Mouse (Mus musculus) gastrocnemius, adult 8-10 months (tissue): Measurements from ENCODE around the gene Vgll4. TPM values are rescaled to one million over a fixed set of nuclear protein-coding genes. Genes with fewer than 3 reads are reported as not detected.
"Not testable (repeated sequence)": the region's sequence is repeated elsewhere in the genome, so short reads cannot be mapped to it uniquely, and the experiment has no call there.

Source experiments
- DNase-seq, 2 experiments: peaks; one replicate each; pipeline ENCODE4 v3.0.0; 2022; ENCODE audit warnings: low spot score in 2 of 2
- total RNA-seq, 4 experiments: library from RNA; stranded (reverse); gene quantifications; 2 replicates each; pipeline ENCODE4 v1.2.4; 2022

Vgll4 gene
- total RNA-seq, 4 experiments from 2014 or later: 17.5 to 30.1 (median 21.6) TPM

GRCm38 (mm10) chr6:114895191-114895590 is 74.6 kb downstream of the Vgll4 start:
- no peak for DNase-seq

DNA sequence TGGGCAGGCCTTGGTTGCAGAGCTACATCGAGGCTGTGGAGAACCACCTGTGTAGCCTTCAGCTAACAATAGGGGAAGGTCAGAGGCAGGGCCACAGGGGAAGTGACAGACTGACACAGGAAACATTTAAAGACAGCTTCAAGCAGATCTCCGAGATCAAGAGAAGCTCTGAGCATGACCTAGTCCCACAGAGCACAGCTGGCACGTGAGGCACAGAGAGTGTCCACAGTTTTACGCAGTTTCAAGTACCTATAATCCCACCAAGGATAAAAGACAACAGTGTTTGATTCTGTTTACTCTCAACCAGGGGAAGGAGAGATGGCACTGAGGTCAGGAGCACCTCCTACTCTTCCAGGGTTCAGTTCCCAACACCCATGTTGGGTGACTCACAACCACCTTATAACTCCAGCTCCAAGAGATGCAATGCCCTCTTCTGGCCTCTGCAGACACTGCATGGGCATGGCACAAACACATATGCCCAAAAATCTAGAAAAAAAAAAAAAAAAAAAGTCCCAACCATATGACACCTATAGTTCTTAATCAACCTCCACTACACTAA is 75.2 kb downstream of the Vgll4 start:
- no peak for DNase-seq

DNA sequence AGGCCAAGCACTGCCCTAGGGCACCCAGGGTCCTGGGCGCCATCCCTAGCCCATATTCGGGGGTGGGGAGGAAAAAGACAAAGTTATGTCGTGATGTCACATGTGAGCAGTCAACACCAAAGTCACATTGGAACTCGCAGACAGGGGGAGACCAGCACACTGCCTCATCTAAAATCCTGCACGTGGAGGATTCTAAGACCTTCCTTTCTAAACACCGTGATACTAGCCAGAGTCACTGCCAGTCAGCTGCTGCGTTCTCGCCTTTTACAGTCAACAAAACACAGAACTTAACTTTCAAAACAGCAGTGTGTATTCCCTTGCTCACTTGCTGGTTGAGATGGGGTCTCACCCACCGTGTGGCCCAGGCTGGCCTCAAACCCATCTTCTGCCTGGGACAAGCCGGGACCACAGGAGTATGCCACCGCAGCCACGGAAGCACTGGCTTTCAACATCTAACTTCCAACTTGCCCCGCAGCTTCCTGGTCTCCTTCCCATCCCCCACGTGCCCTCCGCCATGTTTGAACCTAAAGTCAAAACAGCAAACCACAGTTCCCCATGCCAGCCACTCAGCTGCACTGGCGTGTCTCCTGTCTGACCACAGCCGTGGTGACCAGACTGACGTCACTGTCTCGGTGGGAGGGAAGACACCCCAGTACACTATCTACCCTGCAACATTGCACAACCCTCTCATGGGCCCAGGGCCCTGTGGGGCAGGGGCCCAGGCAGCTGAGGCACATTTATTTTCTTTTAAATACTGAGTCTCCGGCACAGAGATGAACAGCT is 76.2 kb downstream of the Vgll4 start:
- DNase-seq: peak; percentile 70

DNA sequence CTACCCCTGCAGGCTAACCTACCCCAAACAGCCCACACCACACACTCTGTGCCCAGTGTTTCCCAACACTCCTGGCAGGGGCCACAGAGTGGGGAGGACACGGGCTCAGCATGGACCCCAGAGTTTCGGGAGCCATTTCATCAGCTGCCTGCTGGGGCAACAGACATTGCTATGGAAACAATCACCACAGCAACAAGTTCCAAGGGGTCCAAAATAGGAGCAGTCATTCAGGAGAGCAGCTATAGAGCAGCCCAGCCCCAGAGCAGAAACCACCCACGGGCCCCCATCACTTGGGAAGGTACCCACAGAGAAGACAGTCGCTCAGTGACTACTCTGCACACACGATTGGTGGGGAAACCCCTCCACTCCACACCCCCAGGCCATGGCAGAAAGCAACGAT is 77.4 kb downstream of the Vgll4 start:
- DNase-seq: no peak

DNA sequence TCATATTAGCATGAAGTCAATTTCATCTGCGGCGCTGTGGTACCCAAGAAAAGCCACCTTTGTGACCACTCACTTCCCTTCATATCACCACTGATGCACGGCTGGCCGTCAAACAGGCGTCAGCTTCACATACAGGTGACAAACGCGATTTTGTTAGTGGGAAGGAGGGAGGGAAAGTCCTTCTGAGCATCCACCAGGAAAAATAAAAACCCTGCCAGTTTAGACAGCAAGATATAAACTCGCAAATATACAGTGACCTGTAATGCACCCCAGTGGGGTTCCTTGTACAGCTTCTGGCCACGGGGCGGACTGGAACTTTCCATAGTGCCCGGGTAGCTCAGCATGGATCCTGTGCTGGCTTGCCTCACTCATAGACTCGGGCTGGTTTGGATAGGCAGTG is 78.0 kb downstream of the Vgll4 start:
- DNase-seq: no peak

- no peak for DNase-seq
These were observed 78.5 kb downstream of the Vgll4 start for GRCm38 (mm10) chr6:114891272-114891671.

DNA sequence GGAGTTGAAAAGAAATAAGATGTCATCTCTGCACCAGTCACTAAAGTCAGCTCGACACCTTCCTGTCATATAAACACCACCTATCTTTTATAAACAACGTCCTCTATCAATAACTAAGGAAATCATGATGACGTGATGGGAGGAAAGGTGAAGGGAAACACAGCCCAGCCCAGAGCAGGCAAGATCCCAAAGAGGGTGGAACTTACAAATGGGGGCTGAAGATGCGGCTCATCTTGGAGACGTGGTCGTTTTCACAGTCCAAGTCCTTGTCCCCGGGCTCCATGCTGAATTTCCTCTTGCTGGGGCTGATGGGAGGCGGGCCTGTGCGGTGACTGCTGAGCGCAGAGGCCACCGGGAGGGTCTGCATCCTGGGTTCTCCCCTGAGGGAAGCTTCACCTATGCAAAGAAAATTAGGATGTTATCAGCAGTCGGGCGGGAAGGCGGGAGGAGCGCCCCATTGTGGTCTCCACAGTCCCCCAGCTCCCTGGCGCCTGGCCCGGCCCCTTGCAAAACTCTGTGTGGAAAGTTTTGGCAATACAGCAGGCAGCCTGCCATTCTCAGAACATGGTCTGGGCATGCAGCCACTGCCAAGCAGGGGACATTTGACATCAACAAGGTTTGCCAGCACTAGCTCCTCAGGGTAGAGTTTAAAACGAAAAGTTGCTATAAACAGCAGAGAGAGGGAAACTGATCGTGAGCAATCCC is 79.2 kb downstream of the Vgll4 start:
- DNase-seq: peak; percentile 85 to 87

DNA sequence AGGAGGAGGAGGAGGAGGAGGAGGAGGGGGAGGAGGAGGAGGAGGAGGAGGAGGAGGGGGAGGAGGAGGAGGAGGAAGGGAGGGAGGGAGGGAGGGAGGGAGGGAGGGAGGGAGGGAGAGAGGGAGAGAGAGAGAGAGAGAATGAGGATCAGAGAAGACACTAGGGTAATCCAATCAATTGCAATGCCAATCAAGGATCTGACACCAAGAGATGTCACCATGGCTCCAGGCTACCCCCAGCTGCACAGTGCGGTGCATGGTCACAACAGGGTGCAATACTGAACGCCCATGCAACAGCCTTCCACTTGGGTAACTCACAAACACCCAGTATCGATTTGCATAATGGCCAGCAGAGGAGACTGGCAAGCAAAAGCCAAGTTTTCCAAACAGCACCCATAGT is 79.8 kb downstream of the Vgll4 start:
- not testable (repeated sequence) for DNase-seq

DNA sequence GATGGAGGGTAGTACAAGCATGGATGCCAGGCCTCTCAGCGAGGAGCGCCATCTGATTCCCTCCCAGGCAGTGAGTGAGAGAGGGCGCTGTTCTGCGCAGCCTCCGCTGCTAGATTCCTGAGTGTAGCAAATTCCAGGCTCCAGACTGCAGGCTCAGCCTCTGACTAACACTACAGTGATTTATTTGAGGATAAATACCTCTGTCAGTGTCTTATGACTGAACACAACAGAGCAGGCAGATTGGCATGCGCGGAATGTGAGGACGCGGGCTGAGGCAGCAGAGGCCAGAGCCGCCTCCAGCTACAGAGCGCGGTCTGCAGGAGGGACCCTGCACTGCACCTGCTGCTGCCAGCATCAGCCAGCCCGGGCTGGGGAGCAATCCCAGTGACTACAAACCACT is 80.9 kb downstream of the Vgll4 start:
- peak; percentile 59 to 77 for DNase-seq

- DNase-seq: no peak
These were observed 83.1 kb downstream of the Vgll4 start for GRCm38 (mm10) chr6:114886504-114887361.

- DNase-seq: no peak
These were observed 83.8 kb downstream of the Vgll4 start for GRCm38 (mm10) chr6:114886012-114886411.

DNA sequence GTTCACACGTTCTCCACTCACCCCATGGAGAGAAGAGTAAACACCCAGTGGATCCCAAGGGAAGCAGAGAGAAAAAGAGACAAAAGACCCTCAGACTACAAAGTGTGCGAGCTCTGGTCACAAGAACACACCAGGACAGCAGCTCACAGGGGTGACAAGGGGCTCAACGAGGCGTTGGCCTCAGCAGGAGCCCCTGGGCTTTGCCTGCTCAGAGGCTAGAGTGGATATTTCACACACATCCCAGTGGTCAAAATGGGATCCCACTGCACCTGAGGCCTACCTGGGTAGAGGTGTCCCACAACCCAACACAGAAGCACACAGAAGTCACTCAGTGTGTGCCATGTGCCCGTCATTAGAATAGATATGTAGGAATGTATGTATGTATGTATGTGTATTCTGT is 84.7 kb downstream of the Vgll4 start:
- DNase-seq: no peak

DNA sequence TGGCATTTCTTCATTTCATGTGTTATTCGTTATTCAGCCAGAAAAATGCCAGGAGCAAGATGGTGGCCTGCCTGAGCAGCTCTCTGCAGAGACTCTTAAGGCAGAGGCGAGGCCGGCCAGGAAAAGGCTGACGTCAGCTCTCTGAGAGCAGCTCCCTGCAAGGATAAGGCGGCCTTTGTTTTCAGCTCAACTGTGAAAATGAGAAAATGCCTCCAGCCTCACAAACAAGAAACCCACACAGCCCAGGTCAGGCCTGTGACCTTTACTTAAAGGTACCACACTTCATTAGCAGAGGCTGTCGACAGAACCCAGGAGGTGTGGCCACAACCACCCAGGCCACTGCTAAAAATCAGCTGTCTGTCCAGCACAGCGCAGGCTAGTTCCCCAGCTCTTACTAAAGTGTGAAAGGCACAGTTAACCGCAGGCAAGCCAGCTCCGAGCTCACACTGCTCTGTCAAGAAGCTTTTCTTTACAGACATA is 86.5 kb downstream of the Vgll4 start:
- DNase-seq: no peak

- no peak for DNase-seq
These were observed 87.1 kb downstream of the Vgll4 start for GRCm38 (mm10) chr6:114882675-114883074.

DNA sequence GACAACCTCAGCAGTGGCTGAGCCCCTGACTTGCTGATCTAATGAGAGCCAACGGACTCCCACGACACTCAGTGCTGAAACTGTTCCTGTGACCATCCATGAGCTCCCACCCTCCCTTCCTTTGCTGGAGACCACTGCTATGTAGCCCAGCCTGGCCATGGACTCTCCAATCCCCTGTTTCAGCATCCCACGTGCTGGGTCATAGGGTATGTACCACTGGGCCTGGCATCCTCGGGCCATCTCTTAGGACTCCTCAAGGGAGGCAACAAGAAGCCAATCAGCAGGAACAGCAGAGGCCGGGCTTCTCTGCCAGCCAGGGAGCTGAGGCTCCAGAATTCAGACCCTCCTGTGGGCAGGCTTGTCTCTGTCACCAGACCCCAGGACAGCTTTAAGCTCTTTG is 87.6 kb downstream of the Vgll4 start:
- DNase-seq: no peak

DNA sequence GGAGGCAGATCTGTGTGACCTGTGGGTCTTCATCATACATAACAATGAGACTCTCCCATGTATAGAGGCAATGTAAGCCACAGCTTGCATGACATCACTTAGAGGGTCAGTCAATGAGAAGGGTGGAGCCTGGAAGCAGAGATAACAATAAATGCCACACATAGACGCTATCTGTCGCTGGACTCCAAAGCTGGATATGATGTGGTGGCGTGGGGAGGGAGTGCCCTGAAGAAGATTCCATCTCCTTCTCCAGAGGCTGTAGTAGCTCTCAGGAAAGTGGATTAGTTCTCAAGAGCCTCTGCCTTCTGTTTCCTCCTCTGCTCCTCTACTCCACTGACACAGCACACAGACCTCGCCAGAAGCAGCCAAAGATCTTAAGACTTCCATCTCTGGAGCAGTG is 89.0 kb downstream of the Vgll4 start:
- no peak for DNase-seq

GRCm38 (mm10) chr6:114878841-114879520 is 90.8 kb downstream of the Vgll4 start:
- no peak for DNase-seq

DNA sequence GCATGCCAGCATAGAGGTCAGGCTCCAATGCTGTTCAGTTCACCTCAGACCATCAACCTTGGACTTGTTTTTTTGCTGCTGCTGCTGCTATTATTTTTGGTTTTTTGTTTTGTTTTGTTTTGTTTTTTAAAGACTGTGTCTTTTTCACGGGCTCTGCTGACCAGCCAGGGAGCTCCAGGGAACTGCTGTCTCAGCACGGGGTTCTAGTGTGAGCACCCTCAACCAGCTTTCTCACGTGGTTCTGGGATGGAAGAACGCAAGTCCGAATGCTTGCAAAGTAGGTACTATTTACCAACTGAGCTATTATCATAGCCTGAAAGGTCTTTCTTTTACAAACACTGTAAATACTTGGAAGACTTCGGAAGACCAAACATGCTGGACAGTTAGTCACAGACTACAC is 93.2 kb downstream of the Vgll4 start:
- no peak for DNase-seq

DNA sequence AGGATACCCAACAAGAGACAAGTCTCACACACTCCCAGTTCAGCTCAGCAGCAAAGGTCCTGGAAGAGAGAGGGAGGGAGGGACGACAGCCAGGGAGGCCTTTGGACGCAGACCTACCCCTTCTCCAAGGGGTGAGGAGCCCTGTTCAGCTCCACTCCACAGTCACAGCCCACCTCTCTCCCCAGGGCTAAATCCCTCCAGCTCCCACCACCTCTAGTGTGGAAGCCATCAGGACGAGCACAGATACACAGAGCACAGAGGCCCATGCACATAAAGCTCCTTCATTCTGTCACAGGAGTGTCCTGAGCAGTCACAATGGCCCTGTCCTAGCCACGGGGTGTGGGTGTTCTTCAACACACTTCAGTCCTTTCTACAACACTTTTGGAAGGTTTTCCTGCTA is 93.8 kb downstream of the Vgll4 start:
- no peak for DNase-seq

DNA sequence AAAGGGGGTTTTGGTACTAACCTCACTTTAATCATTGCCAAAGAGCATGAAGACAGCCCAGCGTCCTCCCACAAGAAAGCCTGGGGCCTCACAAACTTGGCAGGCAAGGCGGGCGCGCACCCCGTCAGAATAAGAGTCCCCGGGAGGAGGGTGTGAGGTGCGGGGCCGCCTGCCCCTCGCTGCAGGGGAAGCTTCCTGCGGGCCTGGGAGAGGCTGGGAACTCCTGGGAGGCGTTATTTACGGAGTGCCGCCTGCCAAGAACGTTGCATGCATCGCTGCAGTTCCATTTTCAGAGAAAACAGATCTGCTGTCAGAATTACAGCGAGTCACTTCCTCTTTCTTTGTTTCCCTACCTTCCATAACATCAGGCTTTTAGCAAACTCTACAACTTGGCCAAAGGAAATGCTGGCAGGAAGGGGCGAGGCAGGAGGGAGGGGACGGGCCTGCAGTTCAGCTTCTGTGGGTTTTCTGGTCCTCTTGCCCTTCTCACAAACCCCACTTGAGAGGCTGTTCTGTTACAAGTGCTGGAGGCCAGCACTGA is 94.7 kb downstream of the Vgll4 start:
- DNase-seq: peak; percentile 85 to 89
